Mouse (Mus musculus) megakaryocyte progenitor cell, adult 5-6 weeks (primary cell): ENCODE measurements around the gene Krit1. TPM values are rescaled to one million over a fixed set of nuclear protein-coding genes. Genes with fewer than 3 reads are reported as not detected.
"Not testable (repeated sequence)": the region's sequence is repeated elsewhere in the genome, so short reads cannot be mapped to it uniquely, and the experiment has no call there.

Experiments
- ATAC-seq: replicated peaks from 2 replicates; pipeline ENCODE4 v1.8.0; 2016; ENCODE audit warnings: mild to moderate bottlenecking, moderate TSS enrichment, inconsistent platforms; ENCODE audit not compliant: poor library complexity
- total RNA-seq, 2 experiments: library from RNA; stranded (forward) in 1 of 2; stranded (reverse) in 1 of 2; fragments of 157-497, 149-512 nt in 1 of 2; fragments of 200-1000 nt in 1 of 2; gene quantifications; 2 replicates each; pipeline versions ENCODE4 v1.2.3 to v1.2.4; 2015 to 2017

Gene Krit1
- total RNA-seq, 2 experiments from 2014 or later = 40.6 to 69.6 TPM

DNA sequence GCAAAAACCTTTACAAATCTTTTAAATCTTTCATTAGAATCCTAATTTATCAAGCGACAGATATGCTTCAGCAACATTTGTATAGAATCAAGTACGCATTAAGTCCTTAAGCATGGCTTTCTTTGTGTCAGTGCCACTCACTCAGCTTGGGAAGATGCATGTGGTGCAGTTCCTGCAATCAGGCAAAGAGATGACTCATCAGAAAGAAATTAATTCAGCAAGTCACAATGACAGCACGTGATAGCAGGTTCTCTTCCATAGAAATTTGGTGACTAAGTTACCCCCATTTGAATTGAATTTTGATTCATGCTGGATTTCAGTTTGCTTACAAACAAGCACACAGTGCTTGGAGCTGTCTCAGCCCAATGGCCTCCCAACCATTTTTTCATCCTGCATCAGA, 70.5 kb downstream of the Krit1 start:
- no peak for ATAC-seq

DNA sequence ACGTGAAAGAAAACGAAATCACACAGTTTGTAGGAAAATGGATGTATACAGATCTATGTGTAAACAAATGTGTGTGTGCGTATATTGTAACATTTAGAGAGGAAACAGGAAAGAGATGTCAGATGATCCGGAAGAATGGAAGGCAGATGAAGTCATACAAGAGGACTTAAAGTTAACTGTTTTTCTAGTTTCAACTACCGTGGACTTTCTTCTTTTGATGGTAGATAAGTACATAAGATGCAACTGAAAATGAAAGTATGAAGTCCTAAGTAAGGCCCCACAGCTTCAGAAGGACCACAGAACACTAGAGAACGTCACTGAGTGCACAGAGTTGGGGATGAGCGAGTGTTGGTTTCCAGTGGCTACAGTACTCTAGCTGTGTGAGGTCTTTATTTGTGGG, 83.9 kb downstream of the Krit1 start:
- ATAC-seq = not testable (repeated sequence)

DNA sequence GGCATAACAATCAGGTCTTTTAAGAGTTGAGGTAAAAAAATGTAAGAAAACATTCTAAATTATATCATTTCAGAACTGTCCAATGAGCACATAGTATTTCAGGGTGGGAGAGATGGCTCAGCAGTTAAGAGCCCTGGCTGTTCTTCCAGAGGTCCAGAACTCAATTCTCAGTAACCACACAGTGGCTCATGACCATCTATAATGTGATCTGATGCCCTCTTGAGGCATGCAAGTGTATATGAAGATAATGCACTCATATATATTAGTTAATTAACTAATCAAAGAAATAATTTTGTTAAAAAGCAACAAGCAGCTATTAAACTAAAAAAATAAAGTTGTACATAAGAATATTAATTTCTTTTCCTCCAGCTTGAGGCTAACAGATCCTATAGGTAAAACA, 86.2 kb downstream of the Krit1 start:
- ATAC-seq = no peak

DNA sequence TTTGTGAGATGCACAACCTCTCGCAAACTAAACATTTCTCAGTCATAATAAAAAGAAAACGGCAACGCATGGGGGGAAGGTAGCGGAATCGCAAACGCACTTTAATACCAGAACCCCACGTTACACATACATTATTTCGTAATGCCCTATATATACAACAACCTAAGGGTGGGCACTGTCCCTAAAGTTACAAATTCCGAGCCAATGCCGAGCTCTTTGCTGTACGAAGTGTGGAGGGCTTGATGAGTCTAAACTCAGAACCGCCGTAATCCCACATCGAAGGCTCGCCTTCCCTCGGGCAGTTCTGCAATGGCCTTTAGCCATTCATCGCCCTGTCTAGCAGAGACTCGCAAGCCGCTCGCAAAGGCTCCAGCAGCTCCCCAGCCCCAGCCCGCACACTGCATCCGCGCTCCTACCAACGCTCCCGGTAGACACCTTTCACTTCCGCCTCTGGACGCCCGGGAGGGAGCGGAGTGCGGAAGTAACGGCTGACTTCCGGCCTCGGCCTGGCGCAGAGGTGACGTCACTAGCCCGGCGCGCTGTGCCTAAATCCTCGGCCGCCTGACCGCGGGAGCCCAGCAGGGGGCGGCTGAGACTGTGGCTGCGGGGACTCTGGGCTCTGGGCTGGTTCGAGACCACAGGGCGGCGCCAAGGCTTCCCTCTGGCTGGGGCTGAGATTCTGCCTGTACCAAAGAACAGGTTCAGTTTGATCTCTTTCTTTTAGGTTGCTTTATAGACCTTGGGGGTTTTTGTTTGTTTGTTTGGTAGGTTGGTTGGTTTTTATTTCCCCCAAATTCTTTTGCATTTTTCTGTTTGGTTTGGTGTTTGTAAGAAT, 90.7 kb downstream of the Krit1 start, which contains the start of gene Mterf1a:
Mterf1a (minus strand) TSS at position 475 of the 835 bp plus-strand sequence.
- peak; percentile 99 for ATAC-seq

DNA sequence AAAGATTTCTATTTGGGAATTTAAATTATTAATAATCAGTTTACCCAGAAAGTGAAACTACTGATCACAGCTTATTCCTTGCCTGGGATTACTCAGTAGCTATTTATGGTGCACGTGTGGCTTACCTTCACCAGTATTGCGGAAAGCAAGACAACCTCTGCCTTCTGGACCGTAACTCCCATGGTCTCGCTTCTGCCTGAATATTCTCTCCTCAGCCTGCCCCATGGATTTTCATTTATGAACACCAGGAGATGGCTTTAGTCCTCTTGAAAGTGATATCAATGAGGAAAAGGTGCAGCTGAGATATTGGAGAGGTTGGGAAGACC, 91.3 kb downstream of the Krit1 start:
- not testable (repeated sequence) for ATAC-seq

Other genes starting within 250 kb of the Krit1 start
- gene 1700109H08Rik, start 231.6 kb upstream of the Krit1 start, total RNA-seq (2015) = 21.7 and 34.3 TPM in 2 replicates
- gene 1700109H08Rik, start 231.6 kb upstream of the Krit1 start, total RNA-seq (2017) = 13.2 and 14.0 TPM in 2 replicates
- gene Pex1, start 207.1 kb upstream of the Krit1 start, total RNA-seq (2015) = 18.6 and 34.9 TPM in 2 replicates
- 17.3 and 19.4 TPM in 2 replicates for gene Pex1, start 207.1 kb upstream of the Krit1 start, total RNA-seq (2017)
- gene Rbm48, start 206.6 kb upstream of the Krit1 start, total RNA-seq (2015) = 13.0 and 15.4 TPM in 2 replicates
- gene Rbm48, start 206.6 kb upstream of the Krit1 start, total RNA-seq (2017) = 27.4 and 32.4 TPM in 2 replicates
- not detected in 2 replicates for gene Tmbim7, start 152.0 kb upstream of the Krit1 start, total RNA-seq (2015)
- gene Tmbim7, start 152.0 kb upstream of the Krit1 start, total RNA-seq (2017) = 0.68 TPM in 1 of 2 replicates, not detected in the other
- 112 and 131 TPM in 2 replicates for gene Gatad1, start 146.0 kb upstream of the Krit1 start, total RNA-seq (2015)
- gene Gatad1, start 146.0 kb upstream of the Krit1 start, total RNA-seq (2017) = 179 and 200 TPM in 2 replicates
- 22.9 and 25.9 TPM in 2 replicates for gene Ankib1, start 259 bp upstream of the Krit1 start, total RNA-seq (2015)
- gene Ankib1, start 259 bp upstream of the Krit1 start, total RNA-seq (2017) = 31.0 and 34.5 TPM in 2 replicates
- gene Lrrd1, start 42.0 kb downstream of the Krit1 start, total RNA-seq (2015) = not detected in 2 replicates
- 0.03 and 0.12 TPM in 2 replicates for gene Lrrd1, start 42.0 kb downstream of the Krit1 start, total RNA-seq (2017)
- 7.6 and 8.1 TPM in 2 replicates for gene Mterf1a, start 90.7 kb downstream of the Krit1 start, total RNA-seq (2015)
- 10.3 and 17.3 TPM in 2 replicates for gene Mterf1a, start 90.7 kb downstream of the Krit1 start, total RNA-seq (2017)
- 46.3 and 53.6 TPM in 2 replicates for gene Akap9, start 124.9 kb downstream of the Krit1 start, total RNA-seq (2015)
- 41.9 and 64.1 TPM in 2 replicates for gene Akap9, start 124.9 kb downstream of the Krit1 start, total RNA-seq (2017)